Mouse (Mus musculus): ENCODE data around the gene Nectin2. TPM values are rescaled to one million over a fixed set of nuclear protein-coding genes. Genes with fewer than 3 reads are reported as not detected.
"Not testable (repeated sequence)": the region's sequence is repeated elsewhere in the genome, so short reads cannot be mapped to it uniquely, and the experiment has no call there.

The Nectin2 gene
- polyA plus RNA-seq, 1 experiment from 2014 or later: 55.2 TPM

DNA sequence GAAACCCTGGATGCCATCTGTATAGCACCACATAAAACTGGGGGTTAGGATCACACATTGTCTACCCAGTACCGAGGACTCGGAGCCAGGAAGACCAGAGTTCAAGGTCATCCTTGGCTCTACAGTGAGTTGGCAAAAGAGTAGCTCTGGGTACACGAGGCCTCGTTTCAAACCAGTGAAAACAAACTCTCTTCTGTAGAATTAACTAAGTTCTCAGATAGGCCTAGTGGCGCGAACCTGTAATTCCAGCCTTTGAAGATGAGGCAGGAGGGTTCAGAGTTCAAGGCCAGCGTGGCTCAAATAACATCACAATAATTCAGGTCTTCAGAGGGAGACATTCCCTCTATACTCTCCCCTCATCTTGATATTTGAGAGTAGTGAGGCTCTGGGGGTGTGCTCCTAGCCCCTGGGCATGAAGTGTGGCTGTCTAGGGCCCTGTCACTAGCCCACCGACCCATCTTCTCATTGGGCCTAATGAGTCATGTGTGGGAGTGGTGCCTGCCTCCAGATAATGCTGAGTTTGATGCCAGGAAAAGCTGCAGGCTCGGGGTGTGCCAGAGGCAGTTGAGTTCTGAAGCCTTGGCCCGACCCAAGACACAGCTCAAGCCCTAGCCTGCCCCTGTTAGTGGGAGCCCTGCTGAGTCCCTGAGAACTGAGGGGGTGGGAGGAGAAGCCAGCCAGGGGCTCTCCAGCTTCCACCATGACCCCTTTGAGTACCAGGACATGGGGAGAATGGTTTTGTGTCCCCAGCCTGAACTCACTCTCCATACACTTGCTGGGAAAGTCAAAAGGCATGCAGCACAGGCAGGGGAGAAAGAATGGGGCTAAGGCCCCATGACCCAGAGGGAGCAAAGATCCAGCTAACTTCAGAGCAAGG is 55.7 kb downstream of the Nectin2 start:
- no peak overlapping the region for H3K27ac ChIP-seq (replicated peaks; ENCODE audit: low read depth, low read length)

DNA sequence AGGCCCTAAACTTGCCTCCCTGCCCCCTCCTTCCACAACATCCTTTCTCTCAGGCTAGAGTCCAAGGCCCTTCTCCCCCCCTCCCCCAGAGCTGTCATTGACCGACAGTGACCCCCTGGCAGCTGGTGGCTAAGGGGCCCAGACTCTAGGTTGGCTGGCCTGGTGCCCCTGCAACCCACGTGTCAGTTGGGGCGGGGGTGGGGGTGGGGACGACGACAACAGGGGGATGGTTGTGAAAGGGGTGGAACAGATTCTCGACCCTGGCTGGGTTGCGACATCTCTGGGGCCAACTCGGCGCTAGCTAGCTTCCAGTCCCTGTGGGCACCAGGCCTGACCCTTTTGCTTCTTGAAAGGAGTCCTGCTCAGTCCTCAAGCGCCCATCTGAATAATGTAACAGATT is 56.9 kb downstream of the Nectin2 start:
- H3K4me3 ChIP-seq (ENCODE audit: low read depth, low read length): no peak overlapping the region
- peaks cover 3% of the 10 kb centered on the region for H3K4me1 ChIP-seq (ENCODE audit: control insufficient read depth, insufficient read depth, low read length)
- no peaks in the 10 kb centered on the region for H3K36me3 ChIP-seq (ENCODE audit: control insufficient read depth, insufficient read depth, low read length)
- H3K9ac ChIP-seq (ENCODE audit: low read depth, low read length): no peak overlapping the region
- no peak overlapping the region for H3K4me2 ChIP-seq (ENCODE audit: low read depth, low read length)
- ATAC-seq (ENCODE audit: low read depth): no peak
- H3K27me3 ChIP-seq (replicated peaks; ENCODE audit: control insufficient read depth, insufficient read depth, low read length): no peaks in the 10 kb centered on the region
- no peaks in the 10 kb centered on the region for H3K9me3 ChIP-seq (ENCODE audit: control insufficient read depth, low read length)
- DNase-seq (ENCODE audit: low spot score): peak; percentile 25
- WGBS: 42% methylated on average over 4 of the region's 10 CpGs
- H3K27ac ChIP-seq (replicated peaks; ENCODE audit: low read depth, low read length): no peak overlapping the region

More for the DNA sequence above, 55.7 kb downstream of the Nectin2 start:
- H3K9me3 ChIP-seq (ENCODE audit: control insufficient read depth, low read length): no peaks in the 10 kb centered on the region
- WGBS: 86% methylated on average over 10 of the region's 10 CpGs
- no peak overlapping the region for H3K9ac ChIP-seq (ENCODE audit: low read depth, low read length)
- DNase-seq (ENCODE audit: low spot score) (no peak), ATAC-seq (ENCODE audit: low read depth) (no peak)
- H3K4me3 ChIP-seq (ENCODE audit: low read depth, low read length): no peak overlapping the region
- no peak overlapping the region for H3K4me2 ChIP-seq (ENCODE audit: low read depth, low read length)
- peaks cover 13% of the 10 kb centered on the region for H3K4me1 ChIP-seq (ENCODE audit: control insufficient read depth, insufficient read depth, low read length)
- no peaks in the 10 kb centered on the region for H3K27me3 ChIP-seq (replicated peaks; ENCODE audit: control insufficient read depth, insufficient read depth, low read length)
- H3K36me3 ChIP-seq (ENCODE audit: control insufficient read depth, insufficient read depth, low read length): no peaks in the 10 kb centered on the region

DNA sequence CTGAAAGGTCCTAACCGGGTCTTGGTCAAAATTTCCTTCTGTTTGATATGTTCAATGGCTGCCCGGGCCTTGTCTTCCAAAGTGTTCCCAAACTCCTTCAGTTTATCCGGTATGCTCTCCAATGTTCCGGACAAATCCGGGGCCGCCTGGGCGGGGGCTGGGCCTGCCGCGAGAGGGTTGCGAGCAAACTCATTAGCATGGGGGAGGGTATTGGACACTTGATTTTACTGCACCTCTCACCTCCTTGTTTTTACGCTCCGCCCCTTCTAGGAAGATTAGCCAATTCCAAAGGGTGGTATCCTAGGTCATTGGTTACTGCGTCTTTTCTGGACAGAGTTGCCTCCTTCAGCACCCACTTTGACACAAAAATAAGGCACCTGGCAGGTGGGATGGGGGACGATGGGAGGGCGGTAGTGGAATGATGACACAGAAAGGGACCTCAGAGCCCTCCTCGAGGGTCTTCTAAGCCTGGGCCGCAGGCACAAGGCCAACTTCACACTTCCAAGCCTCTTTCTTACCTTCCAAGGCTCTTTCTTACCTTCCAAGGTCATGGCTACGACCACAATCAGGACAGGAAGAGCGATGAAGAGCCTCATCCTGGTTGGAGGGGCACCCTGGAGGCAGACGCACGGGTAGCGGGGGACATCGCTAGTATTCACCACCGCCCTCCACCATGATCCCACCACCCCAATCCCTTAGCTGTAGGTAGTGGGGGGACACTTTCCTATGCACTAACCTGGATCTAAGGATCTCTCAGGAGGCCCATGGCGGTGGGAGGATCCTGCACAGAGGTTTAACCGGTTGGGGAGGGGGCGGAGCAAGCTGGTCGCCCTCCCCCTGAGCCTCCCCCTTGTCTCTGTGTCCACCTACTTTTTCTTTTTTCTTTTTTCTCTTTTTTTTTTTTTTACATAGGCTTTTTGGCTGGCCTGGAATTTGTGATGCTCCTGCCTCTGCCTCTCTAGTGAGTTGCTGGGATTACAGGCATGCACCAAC is 58.1 kb downstream of the Nectin2 start, which contains the start of gene Apoc1:
Gene Apoc1 (minus strand): TSS at position 788 of the 993 bp plus-strand sequence.
- Histone ChIP-seq H3K9ac (ENCODE audit: low read depth, low read length) (no peak within 1 kb of the TSS), H3K9me3 (ENCODE audit: control insufficient read depth, low read length) (no peaks in the 10 kb centered on the region), H3K27me3 (replicated peaks; ENCODE audit: control insufficient read depth, insufficient read depth, low read length) (no peaks in the 10 kb centered on the region), H3K36me3 (ENCODE audit: control insufficient read depth, insufficient read depth, low read length) (no peaks in the 10 kb centered on the region), H3K4me1 (ENCODE audit: control insufficient read depth, insufficient read depth, low read length) (peaks cover 3% of the 10 kb centered on the region), H3K27ac (replicated peaks; ENCODE audit: low read depth, low read length) (no peak within 1 kb of the TSS), H3K4me3 (ENCODE audit: low read depth, low read length) (no peak within 1 kb of the TSS), H3K4me2 (ENCODE audit: low read depth, low read length) (no peak within 1 kb of the TSS)
- 49% methylated on average over 27 of the region's 28 CpGs for WGBS
- DNase-seq (ENCODE audit: low spot score) (no peak), ATAC-seq (ENCODE audit: low read depth) (no peak)

DNA sequence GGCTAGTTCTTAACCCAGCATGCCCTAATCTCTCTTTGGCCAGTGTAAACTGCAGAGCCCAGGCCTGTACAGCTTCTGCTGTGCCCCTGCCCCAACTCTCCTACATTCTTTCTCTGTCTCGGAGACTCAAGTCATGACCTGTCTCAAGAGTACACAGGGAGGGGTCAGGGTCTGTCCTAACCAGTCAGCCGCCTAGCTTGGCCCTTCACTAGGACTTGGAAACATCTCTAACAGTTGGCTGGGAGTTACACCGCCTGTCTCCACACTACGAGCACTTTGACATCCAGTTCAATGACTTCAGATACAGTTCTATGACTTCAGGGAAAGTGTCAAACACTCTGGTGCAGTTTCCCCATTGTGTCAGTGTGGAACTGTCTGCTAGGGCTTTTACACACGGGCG is 58.8 kb downstream of the Nectin2 start:
- Histone ChIP-seq H3K9me3 (ENCODE audit: control insufficient read depth, low read length) (no peaks in the 10 kb centered on the region), H3K27ac (replicated peaks; ENCODE audit: low read depth, low read length) (no peak overlapping the region), H3K4me1 (ENCODE audit: control insufficient read depth, insufficient read depth, low read length) (peaks cover 3% of the 10 kb centered on the region), H3K4me3 (ENCODE audit: low read depth, low read length) (no peak overlapping the region), H3K4me2 (ENCODE audit: low read depth, low read length) (no peak overlapping the region), H3K36me3 (ENCODE audit: control insufficient read depth, insufficient read depth, low read length) (no peaks in the 10 kb centered on the region), H3K9ac (ENCODE audit: low read depth, low read length) (no peak overlapping the region), H3K27me3 (replicated peaks; ENCODE audit: control insufficient read depth, insufficient read depth, low read length) (no peaks in the 10 kb centered on the region)
- no peak for DNase-seq (ENCODE audit: low spot score)
- ATAC-seq (ENCODE audit: low read depth): no peak
- WGBS: 75% methylated on average over 6 of the region's 6 CpGs

DNA sequence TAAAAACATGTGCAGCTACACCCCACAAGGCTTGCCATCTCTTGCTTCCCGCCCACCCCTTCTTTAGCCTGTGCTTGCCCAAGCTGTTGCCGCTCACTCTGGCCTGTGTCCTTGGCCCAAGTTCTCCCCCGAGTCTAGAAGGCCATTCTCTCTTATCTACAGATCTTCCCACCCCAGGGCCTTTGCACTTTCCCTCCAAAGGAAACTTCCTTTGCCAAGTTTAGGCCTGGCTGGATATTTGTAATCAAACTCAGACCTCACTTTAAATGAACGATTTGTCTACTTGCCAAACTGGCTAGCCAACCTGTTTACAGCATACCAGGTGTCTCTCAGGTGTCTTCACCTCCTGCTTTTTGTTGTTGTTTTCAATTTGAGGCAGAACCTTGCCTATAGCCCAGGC is 59.4 kb downstream of the Nectin2 start:
- H3K4me1 ChIP-seq (ENCODE audit: control insufficient read depth, insufficient read depth, low read length): peaks cover 3% of the 10 kb centered on the region
- H3K4me3 ChIP-seq (ENCODE audit: low read depth, low read length): no peak overlapping the region
- no peaks in the 10 kb centered on the region for H3K27me3 ChIP-seq (replicated peaks; ENCODE audit: control insufficient read depth, insufficient read depth, low read length)
- 80% methylated on average over 4 of the region's 4 CpGs for WGBS
- no peak overlapping the region for H3K4me2 ChIP-seq (ENCODE audit: low read depth, low read length)
- H3K9ac ChIP-seq (ENCODE audit: low read depth, low read length): no peak overlapping the region
- no peak for ATAC-seq (ENCODE audit: low read depth)
- DNase-seq (ENCODE audit: low spot score): no peak
- H3K9me3 ChIP-seq (ENCODE audit: control insufficient read depth, low read length): no peaks in the 10 kb centered on the region
- no peaks in the 10 kb centered on the region for H3K36me3 ChIP-seq (ENCODE audit: control insufficient read depth, insufficient read depth, low read length)
- no peak overlapping the region for H3K27ac ChIP-seq (replicated peaks; ENCODE audit: low read depth, low read length)

DNA sequence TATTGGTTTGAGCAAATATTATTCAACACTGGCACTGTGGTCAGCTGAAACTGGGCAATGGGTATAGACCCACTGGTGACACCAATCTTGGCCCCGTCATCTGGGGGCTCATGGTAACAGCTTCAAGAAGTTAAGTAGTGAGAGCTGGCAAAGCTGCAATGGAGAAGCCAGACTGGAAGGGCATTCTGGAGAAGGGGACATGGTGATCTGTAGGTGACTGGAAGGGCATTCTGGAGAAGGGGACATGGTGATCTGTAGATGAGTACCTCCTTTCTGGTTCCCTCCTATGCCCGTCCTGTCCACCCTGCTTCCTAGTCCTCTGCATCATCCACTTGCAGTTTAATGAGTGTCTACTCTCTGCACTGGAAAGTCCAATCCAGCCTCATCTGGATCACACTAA is 61.7 kb downstream of the Nectin2 start:
- 100% methylated on average over 2 of the region's 2 CpGs for WGBS
- Histone ChIP-seq H3K4me2 (ENCODE audit: low read depth, low read length) (no peak overlapping the region), H3K9ac (ENCODE audit: low read depth, low read length) (no peak overlapping the region), H3K4me1 (ENCODE audit: control insufficient read depth, insufficient read depth, low read length) (peaks cover 3% of the 10 kb centered on the region), H3K36me3 (ENCODE audit: control insufficient read depth, insufficient read depth, low read length) (no peaks in the 10 kb centered on the region), H3K4me3 (ENCODE audit: low read depth, low read length) (no peak overlapping the region), H3K27ac (replicated peaks; ENCODE audit: low read depth, low read length) (no peak overlapping the region), H3K9me3 (ENCODE audit: control insufficient read depth, low read length) (no peaks in the 10 kb centered on the region), H3K27me3 (replicated peaks; ENCODE audit: control insufficient read depth, insufficient read depth, low read length) (no peaks in the 10 kb centered on the region)
- DNase-seq (ENCODE audit: low spot score) (no peak), ATAC-seq (ENCODE audit: low read depth) (no peak)

DNA sequence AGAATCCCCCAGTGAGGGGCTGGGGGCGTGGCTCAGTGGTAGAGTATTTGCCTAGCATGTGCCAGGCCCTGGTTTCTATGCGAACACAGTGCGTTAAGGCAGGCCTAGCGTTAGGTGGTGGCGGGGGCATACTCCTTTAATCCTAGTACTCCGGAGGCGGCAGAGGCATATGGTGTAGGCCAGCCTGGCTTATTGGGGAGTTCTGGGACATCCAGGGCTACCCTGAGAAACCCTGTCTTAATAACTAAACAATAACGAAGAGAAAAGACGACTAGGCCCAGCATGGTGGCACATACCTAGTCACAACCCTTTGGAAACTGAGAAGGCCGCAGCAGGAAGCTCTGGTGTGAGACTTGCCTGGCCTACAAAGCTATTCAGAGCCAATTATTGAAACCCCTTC is 62.2 kb downstream of the Nectin2 start:
- Histone ChIP-seq H3K27ac (replicated peaks; ENCODE audit: low read depth, low read length) (no peak overlapping the region), H3K4me3 (ENCODE audit: low read depth, low read length) (no peak overlapping the region), H3K36me3 (ENCODE audit: control insufficient read depth, insufficient read depth, low read length) (no peaks in the 10 kb centered on the region), H3K4me1 (ENCODE audit: control insufficient read depth, insufficient read depth, low read length) (no peaks in the 10 kb centered on the region; the same call in none of the 2 replicates), H3K27me3 (replicated peaks; ENCODE audit: control insufficient read depth, insufficient read depth, low read length) (no peaks in the 10 kb centered on the region), H3K9me3 (ENCODE audit: control insufficient read depth, low read length) (no peaks in the 10 kb centered on the region), H3K9ac (ENCODE audit: low read depth, low read length) (no peak overlapping the region), H3K4me2 (ENCODE audit: low read depth, low read length) (no peak overlapping the region)
- ATAC-seq (ENCODE audit: low read depth) (no peak), DNase-seq (ENCODE audit: low spot score) (no peak)
- 94% methylated on average over 10 of the region's 10 CpGs for WGBS

DNA sequence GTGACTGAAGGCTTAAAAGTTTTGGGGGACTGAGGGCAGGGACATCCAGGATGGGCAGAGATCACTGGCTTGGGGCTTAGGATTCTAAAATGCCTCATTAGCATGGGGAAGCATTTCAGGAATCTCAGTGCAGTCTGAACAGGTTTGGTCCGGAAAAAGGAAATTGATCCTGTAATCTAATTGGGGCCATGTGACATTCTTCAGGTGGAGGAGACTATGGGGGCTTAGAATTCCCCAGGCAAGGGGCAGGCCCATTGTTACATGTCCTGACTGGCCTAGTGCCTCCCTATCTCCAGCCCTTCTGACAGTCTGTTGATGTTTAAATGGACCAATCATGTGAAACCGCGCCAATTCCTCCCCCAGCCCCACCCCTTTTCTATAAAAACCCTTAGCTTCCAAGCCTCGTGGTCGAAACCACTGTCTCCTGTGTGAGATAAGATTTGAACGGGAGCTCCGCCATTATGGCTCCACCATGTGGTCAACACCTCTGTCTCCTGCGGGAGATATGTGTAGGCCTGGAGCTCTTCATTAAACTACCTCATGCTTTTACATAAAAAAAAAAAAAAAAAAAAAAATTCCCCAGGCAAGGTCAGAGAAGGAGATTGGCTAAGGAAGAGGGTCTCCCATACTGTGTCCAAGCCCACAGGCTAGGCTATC is 63.2 kb downstream of the Nectin2 start:
- H3K36me3 ChIP-seq (ENCODE audit: control insufficient read depth, insufficient read depth, low read length); H3K4me2 ChIP-seq (ENCODE audit: low read depth, low read length); H3K9ac ChIP-seq (ENCODE audit: low read depth, low read length); H3K4me3 ChIP-seq (ENCODE audit: low read depth, low read length); H3K27ac ChIP-seq (replicated peaks; ENCODE audit: low read depth, low read length); H3K4me1 ChIP-seq (ENCODE audit: control insufficient read depth, insufficient read depth, low read length); H3K9me3 ChIP-seq (ENCODE audit: control insufficient read depth, low read length); H3K27me3 ChIP-seq (replicated peaks; ENCODE audit: control insufficient read depth, insufficient read depth, low read length): not testable (repeated sequence)
- 55% methylated on average over 8 of the region's 8 CpGs for WGBS
- ATAC-seq (ENCODE audit: low read depth) (peak; percentile 81), DNase-seq (ENCODE audit: low spot score) (peak; percentile 58)
